Mouse (Mus musculus) hindbrain, embryonic 16.5 days (tissue): ENCODE measurements at regions not wholly inside any gene's neighbourhood (a gene's known extent, or its start where the extent isn't known, plus 50 kb on each side); places are given as distances from the start of the nearest gene placed in this dataset.
A peak's percentile ranks its signal among the peaks of the same experiment; 100 is the strongest.

ENCODE experiments used
- ATAC-seq: fragments of 200-750 bp; cut with Nextera tagmentation; 2 replicates; pipeline ENCODE4 v1.8.0; 2017; ENCODE audit warnings: moderate TSS enrichment, moderate library complexity
- H3K27ac ChIP-seq: fragments of 300-500 bp; sonication (generic); 2 replicates; pipeline ENCODE4 v1.5.1; 2014; ENCODE audit warnings: low read depth, mild to moderate bottlenecking, control low read depth, low read length, moderate library complexity
- H3K27me3 ChIP-seq: fragments of 300-500 bp; sonication (generic); replicated peaks from 2 replicates; pipeline ENCODE4 v1.6.1; 2014; ENCODE audit warnings: low read length; ENCODE audit not compliant: control insufficient read depth, insufficient read depth
- H3K36me3 ChIP-seq: fragments of 300-500 bp; sonication (generic); 2 replicates; pipeline ENCODE4 v1.6.1; 2014; ENCODE audit warnings: mild to moderate bottlenecking, low read length, moderate library complexity, mixed read lengths; ENCODE audit not compliant: control insufficient read depth, insufficient read depth
- H3K4me1 ChIP-seq: fragments of 300-500 bp; sonication (generic); 2 replicates; pipeline ENCODE4 v1.6.1; 2014; ENCODE audit warnings: low read depth, low read length; ENCODE audit not compliant: control insufficient read depth, insufficient read depth
- H3K4me2 ChIP-seq: fragments of 300-500 bp; sonication (generic); 2 replicates; pipeline ENCODE4 v1.6.1; 2014; ENCODE audit warnings: mild to moderate bottlenecking, low read length, control low read depth, moderate library complexity
- H3K4me3 ChIP-seq: fragments of 300-500 bp; sonication (generic); 2 replicates; pipeline ENCODE4 v1.5.1; 2014; ENCODE audit warnings: mild to moderate bottlenecking, low read length, control low read depth, moderate library complexity
- H3K9ac ChIP-seq: fragments of 300-500 bp; sonication (generic); 2 replicates; pipeline ENCODE4 v1.6.1; 2014; ENCODE audit warnings: low read depth, mild to moderate bottlenecking, control low read depth, low read length, moderate library complexity
- H3K9me3 ChIP-seq: fragments of 300-500 bp; sonication (generic); 2 replicates; pipeline ENCODE4 v1.6.1; 2014; ENCODE audit warnings: mild to moderate bottlenecking, low read length, moderate library complexity; ENCODE audit not compliant: control insufficient read depth
- WGBS: fragments of 180-500 bp; shearing (Covaris S2); extraction: QIAGEN DNeasy Blood & Tissue Kit; methylation state at CpG from one replicate; pipeline ENCODE4 v1.1.7; 2014; 5-methylcytosine and 5-hydroxymethylcytosine counted together

GRCm38 (mm10) chr12:99039497-99040322, 119.3 kb downstream of the Ttc8 start:
- no peaks in the 10 kb centered on the region for H3K36me3 ChIP-seq
- H3K9ac ChIP-seq: no peak overlapping the region
- H3K9me3 ChIP-seq: no peaks in the 10 kb centered on the region
- H3K4me1 ChIP-seq: peaks cover 3% of the 10 kb centered on the region; the same call in 1 of the 2 replicates
- H3K27ac ChIP-seq: no peak overlapping the region
- H3K4me2 ChIP-seq: no peak overlapping the region
- 22% methylated on average over 9 of the region's 9 CpGs for WGBS
- H3K27me3 ChIP-seq: no peaks in the 10 kb centered on the region; the same call in 1 of the 2 replicates
- no peak overlapping the region for H3K4me3 ChIP-seq
- ATAC-seq: peak; percentile 44

- Histone ChIP-seq H3K4me3 (no peak overlapping the region), H3K9ac (no peak overlapping the region), H3K9me3 (no peaks in the 10 kb centered on the region), H3K27ac (no peak overlapping the region), H3K4me1 (peaks cover 3% of the 10 kb centered on the region; the same call in 1 of the 2 replicates), H3K36me3 (no peaks in the 10 kb centered on the region), H3K27me3 (no peaks in the 10 kb centered on the region; the same call in 1 of the 2 replicates), H3K4me2 (no peak overlapping the region)
- ATAC-seq: no peak
- WGBS: 59% methylated on average over 4 of the region's 4 CpGs
Observed at GRCm38 (mm10) chr12:99041606-99042005, 121.2 kb downstream of the Ttc8 start.

- H3K9ac ChIP-seq: no peak overlapping the region
- H3K4me1 ChIP-seq: peaks cover 3% of the 10 kb centered on the region; the same call in 1 of the 2 replicates
- peak; percentile 66 for ATAC-seq
- peak overlapping the region; percentile 32; the same call in 1 of the 2 replicates for H3K27ac ChIP-seq
- no peaks in the 10 kb centered on the region for H3K9me3 ChIP-seq
- no peaks in the 10 kb centered on the region for H3K36me3 ChIP-seq
- H3K27me3 ChIP-seq: no peaks in the 10 kb centered on the region
- H3K4me2 ChIP-seq: no peak overlapping the region
- H3K4me3 ChIP-seq: no peak overlapping the region
- WGBS: 64% methylated on average over 16 of the region's 16 CpGs
Observed at GRCm38 (mm10) chr12:99042918-99043862, 122.8 kb downstream of the Ttc8 start.

DNA sequence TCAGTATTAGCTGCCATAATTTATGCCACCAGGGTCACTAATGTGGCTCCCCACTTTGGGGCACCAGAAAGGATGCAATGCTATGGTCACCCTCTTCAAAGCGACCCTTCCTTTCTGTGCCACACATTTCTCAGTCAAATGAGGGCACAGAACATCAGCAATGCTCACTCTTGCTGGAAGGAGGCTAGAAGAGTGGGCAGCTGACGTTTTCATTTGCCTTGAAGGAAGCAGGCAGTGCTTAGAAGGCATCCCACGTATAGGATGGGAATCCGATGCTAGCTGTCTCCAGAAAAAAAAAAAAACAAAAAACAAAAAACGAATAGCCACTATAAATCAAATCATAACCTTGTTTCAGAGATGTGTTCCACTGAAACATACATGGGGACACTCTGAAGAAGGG, 124.1 kb downstream of the Ttc8 start:
- peaks cover 3% of the 10 kb centered on the region; the same call in 1 of the 2 replicates for H3K4me1 ChIP-seq
- 70% methylated on average over 5 of the region's 5 CpGs for WGBS
- no peak overlapping the region for H3K4me2 ChIP-seq

GRCm38 (mm10) chr12:99050426-99050825, 130.1 kb downstream of the Ttc8 start:
- 81% methylated on average over 2 of the region's 2 CpGs for WGBS
- ATAC-seq: no peak
- Histone ChIP-seq H3K4me3 (no peak overlapping the region), H3K36me3 (no peaks in the 10 kb centered on the region), H3K9ac (no peak overlapping the region), H3K4me1 (no peaks in the 10 kb centered on the region), H3K27me3 (no peaks in the 10 kb centered on the region), H3K9me3 (no peaks in the 10 kb centered on the region), H3K4me2 (no peak overlapping the region), H3K27ac (no peak overlapping the region)

More for the DNA sequence above, 124.1 kb downstream of the Ttc8 start:
- Histone ChIP-seq H3K4me3 (no peak overlapping the region), H3K27ac (no peak overlapping the region), H3K27me3 (no peaks in the 10 kb centered on the region), H3K36me3 (no peaks in the 10 kb centered on the region), H3K9ac (no peak overlapping the region), H3K9me3 (no peaks in the 10 kb centered on the region)
- no peak for ATAC-seq

- 67% methylated on average over 7 of the region's 7 CpGs for WGBS
- ATAC-seq: 0 out of 2 replicates have a peak, but pooled peaks have one; percentile 48
- Histone ChIP-seq H3K9me3 (no peaks in the 10 kb centered on the region), H3K9ac (no peak overlapping the region), H3K4me1 (no peaks in the 10 kb centered on the region), H3K27me3 (no peaks in the 10 kb centered on the region), H3K36me3 (no peaks in the 10 kb centered on the region), H3K4me2 (no peak overlapping the region), H3K27ac (no peak overlapping the region), H3K4me3 (no peak overlapping the region)
Observed at GRCm38 (mm10) chr12:99052599-99052998, 132.2 kb downstream of the Ttc8 start.

DNA sequence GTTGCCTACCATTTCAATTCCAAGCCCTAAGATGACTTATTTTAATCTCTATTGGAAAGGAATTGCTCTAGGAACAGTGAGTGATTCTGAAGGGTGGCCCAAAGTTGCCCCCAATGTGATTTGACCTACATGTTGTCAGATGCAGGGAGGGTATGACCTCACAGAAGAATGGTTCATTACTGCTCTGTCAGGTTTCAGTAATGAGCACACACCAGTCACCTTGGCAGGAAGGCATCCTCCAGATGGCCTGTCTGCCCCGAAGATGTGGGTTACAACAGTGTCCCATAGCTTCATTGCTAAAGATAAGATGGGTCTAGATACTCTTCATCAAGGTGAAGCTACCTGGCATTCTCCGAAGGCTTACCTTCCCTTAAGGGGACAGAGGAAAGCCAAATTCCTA, 137.1 kb downstream of the Ttc8 start:
- WGBS: 88% methylated on average over 2 of the region's 2 CpGs
- Histone ChIP-seq H3K9ac (no peak overlapping the region), H3K27ac (no peak overlapping the region), H3K9me3 (no peaks in the 10 kb centered on the region), H3K4me3 (no peak overlapping the region), H3K27me3 (no peaks in the 10 kb centered on the region), H3K36me3 (no peaks in the 10 kb centered on the region), H3K4me1 (no peaks in the 10 kb centered on the region), H3K4me2 (no peak overlapping the region)
- no peak for ATAC-seq

DNA sequence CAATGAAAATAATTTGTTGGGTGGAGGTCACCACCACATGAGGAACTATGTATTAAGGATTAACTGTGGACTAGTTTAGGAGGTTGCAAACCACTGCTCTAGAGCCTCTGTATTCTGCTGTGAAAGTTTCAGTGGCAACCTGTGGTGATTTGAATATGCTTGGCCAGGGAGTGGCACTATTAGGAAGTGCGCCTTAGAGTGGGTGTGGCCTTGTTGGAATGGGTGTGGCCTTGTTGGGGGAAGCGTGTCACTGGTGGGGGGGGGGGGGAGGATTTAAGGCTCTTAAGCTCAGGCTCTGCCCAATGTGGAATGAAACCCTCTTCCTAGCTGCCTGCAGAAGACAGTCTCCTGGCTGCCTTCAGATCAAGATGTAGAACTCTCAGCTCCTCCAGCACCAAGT, 138.5 kb downstream of the Ttc8 start:
- H3K4me3 ChIP-seq: no peak overlapping the region

DNA sequence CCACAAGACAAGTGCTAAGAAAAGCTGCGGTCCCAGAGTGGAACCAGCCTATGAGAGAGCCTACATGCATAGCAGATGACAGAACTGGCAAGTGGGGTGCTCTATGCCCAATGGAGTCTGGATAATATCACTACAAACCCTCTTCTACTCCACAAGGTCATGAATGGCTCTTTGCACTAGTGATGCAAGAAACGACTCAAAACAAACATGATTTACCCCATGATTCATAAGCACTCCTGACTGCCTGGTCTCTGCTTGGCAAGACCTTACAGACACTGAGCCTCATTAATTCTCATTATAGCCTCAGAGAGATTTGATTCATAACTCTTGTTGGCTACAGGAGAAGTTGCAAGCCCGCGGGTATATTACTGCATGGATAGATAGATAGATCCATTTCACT, 139.1 kb downstream of the Ttc8 start:
- H3K9ac ChIP-seq: no peak overlapping the region
- ATAC-seq: no peak
- H3K27me3 ChIP-seq: no peaks in the 10 kb centered on the region
- no peaks in the 10 kb centered on the region for H3K9me3 ChIP-seq
- H3K4me3 ChIP-seq: no peak overlapping the region
- WGBS: 86% methylated on average over 4 of the region's 4 CpGs
- no peak overlapping the region for H3K4me2 ChIP-seq
- H3K36me3 ChIP-seq: no peaks in the 10 kb centered on the region
- H3K27ac ChIP-seq: no peak overlapping the region
- no peaks in the 10 kb centered on the region for H3K4me1 ChIP-seq

More for the DNA sequence above, 138.5 kb downstream of the Ttc8 start:
- Histone ChIP-seq H3K27me3 (no peaks in the 10 kb centered on the region), H3K9ac (no peak overlapping the region), H3K4me1 (no peaks in the 10 kb centered on the region), H3K36me3 (no peaks in the 10 kb centered on the region), H3K4me2 (no peak overlapping the region), H3K27ac (no peak overlapping the region), H3K9me3 (no peaks in the 10 kb centered on the region)
- WGBS: 77% methylated on average over 2 of the region's 2 CpGs
- ATAC-seq: no peak
